Comparison of ENCODE assay signal across 25 mouse cellular contexts in genomic region chr2:29902194-29902593, GRCm38 (mm10).
"Had no signal": no experiment of that assay in that cellular context is flagged by ENCODE, and none has a peak within 500 bp of the region (broad histone marks: within the 10 kb centered on the region; RNA-seq: fewer than 3 reads in every experiment).

No protein-coding gene starts in this region.

- DNase-seq: gastrocnemius, adult 2 months; gastrocnemius, postnatal 10 days; gastrocnemius, postnatal 25 days; heart, adult 18-20 months; heart, postnatal 10 days; heart, postnatal 4 days; kidney, adult 11 months; kidney, adult 2 months; kidney, adult 9 months; kidney, postnatal 14 days; kidney, postnatal 36 days; layer of hippocampus, adult 9-11 months; layer of hippocampus, postnatal 36 days; left cerebral cortex, postnatal 4 days had no signal

- H3K4me3 ChIP-seq: gastrocnemius, adult 2 months; heart, embryonic 10.5 days; heart, embryonic 12.5 days; hindbrain, embryonic 10.5 days; hindbrain, embryonic 12.5 days; kidney, embryonic 15.5 days; limb, embryonic 13.5 days; limb, embryonic 15.5 days; liver, embryonic 12.5 days had no signal

- H3K4me1 ChIP-seq: heart, embryonic 10.5 days; heart, embryonic 12.5 days; hindbrain, embryonic 10.5 days; hindbrain, embryonic 12.5 days; kidney, embryonic 15.5 days; limb, embryonic 13.5 days; limb, embryonic 15.5 days; liver, embryonic 12.5 days had no signal

- H3K27ac ChIP-seq: gastrocnemius, adult 2 months; heart, embryonic 10.5 days; hindbrain, embryonic 10.5 days; hindbrain, embryonic 12.5 days; hindbrain, embryonic 14.5 days; kidney, embryonic 15.5 days; kidney, postnatal 0 days; limb, embryonic 13.5 days; liver, embryonic 12.5 days; liver, embryonic 14.5 days had no signal

- H3K27me3 ChIP-seq: heart, embryonic 12.5 days; hindbrain, embryonic 12.5 days; kidney, embryonic 15.5 days; limb, embryonic 13.5 days; limb, embryonic 15.5 days; liver, embryonic 12.5 days had no signal
